Mouse (Mus musculus): ENCODE measurements at regions not wholly inside any gene's neighbourhood (a gene's known extent, or its start where the extent isn't known, plus 50 kb on each side); places are given as distances from the start of the nearest gene placed in this dataset.

GRCm38 (mm10) chr1:152170583-152170982 is 80.7 kb upstream of the 1700025G04Rik start:
- no peaks in the 10 kb centered on the region for H3K27me3 ChIP-seq (replicated peaks)
- no peaks in the 10 kb centered on the region for H3K9me3 ChIP-seq (replicated peaks; ENCODE audit: low read length)
- H3K9ac ChIP-seq (ENCODE audit: insufficient read depth, low read depth): no peak overlapping the region
- no peak overlapping the region for H3K27ac ChIP-seq (ENCODE audit: insufficient read depth, low read depth)
- DNase-seq (ENCODE audit: extremely low read depth): no peak
- peaks cover 2 to 7% of the 10 kb centered on the region in 2 experiments; a peak in 2 of 4 replicates for H3K4me1 ChIP-seq (ENCODE audit: control insufficient read depth in 1 of 2, insufficient read depth in 2 of 2)
- in situ Hi-C loops (cut with MboI; ENCODE audit: low pct_ligation_motif_present, low pct_unique_long_range_greater_than_20kb, low sequenced_read_pairs) (no loop called here), dilution Hi-C loops (cut with MboI; ENCODE audit: extremely low pct_ligation_motif_present, extremely low pct_unique_long_range_greater_than_20kb, low sequenced_read_pairs) (no loop called here)
- no peaks in the 10 kb centered on the region for H3K36me3 ChIP-seq (replicated peaks in 1 of 2; ENCODE audit: control insufficient read depth in 1 of 2, insufficient read depth in 1 of 2, low read length in 1 of 2)
- no peak overlapping the region for H3K4me3 ChIP-seq (replicated peaks in 1 of 3; ENCODE audit: low read depth in 2 of 3, low read length in 2 of 3, poor library complexity in 1 of 3)
- peak overlapping the region; percentile 19; the same call in 1 of the 2 replicates for H3K4me2 ChIP-seq (ENCODE audit: insufficient read depth, low read depth, poor library complexity, severe bottlenecking)
- H3K79me2 ChIP-seq (replicated peaks; ENCODE audit: control insufficient read depth, extremely low read depth, insufficient read depth, poor library complexity, severe bottlenecking): no peaks in the 10 kb centered on the region
- TF ChIP-seq ZMIZ1 (IDR thresholded peaks at IDR 0.05; ENCODE audit: low read depth, low read length): no peak
- TF ChIP-seq KAT2A (IDR thresholded peaks at IDR 0.05; ENCODE audit: insufficient replicate concordance, low read length): no peak
- TF ChIP-seq PAX5 (IDR thresholded peaks at IDR 0.05; ENCODE audit: low read length): no peak

GRCm38 (mm10) chr1:152169508-152169907 is 79.6 kb upstream of the 1700025G04Rik start:
- no peaks in the 10 kb centered on the region for H3K27me3 ChIP-seq (replicated peaks)
- no peak for TF ChIP-seq RCOR1 (conservative IDR thresholded peaks at IDR 0.05; ENCODE audit: low read depth, low read length)
- no peak for TF ChIP-seq MXI1 (IDR thresholded peaks at IDR 0.05; ENCODE audit: low read depth, low read length)
- TF ChIP-seq ZNF384 (IDR thresholded peaks at IDR 0.05; ENCODE audit: low read depth, low read length): no peak
- TF ChIP-seq CTCF (conservative IDR thresholded peaks at IDR 0.05 in 1 of 2, IDR thresholded peaks at IDR 0.05 in 1 of 2; ENCODE audit: low read depth in 2 of 2, low read length in 2 of 2): no peak
- no peak for TF ChIP-seq MAX (IDR thresholded peaks at IDR 0.05; ENCODE audit: low read length)
- TF ChIP-seq SIN3A (IDR thresholded peaks at IDR 0.05; ENCODE audit: low read length): no peak
- TF ChIP-seq TBP (conservative IDR thresholded peaks at IDR 0.05; ENCODE audit: low read depth, low read length): no peak
- no peak for TF ChIP-seq JUN (IDR thresholded peaks at IDR 0.05; ENCODE audit: insufficient read depth, low read depth, low read length)
- no peak for TF ChIP-seq ZMIZ1 (IDR thresholded peaks at IDR 0.05; ENCODE audit: low read depth, low read length)
- TF ChIP-seq MEF2A (IDR thresholded peaks at IDR 0.05; ENCODE audit: borderline replicate concordance, low read depth, low read length): no peak
- TF ChIP-seq ETS1 (conservative IDR thresholded peaks at IDR 0.05; ENCODE audit: low read depth, low read length): no peak
- no peak for TF ChIP-seq GABPA (IDR thresholded peaks at IDR 0.05; ENCODE audit: insufficient replicate concordance, low read depth, low read length)
- TF ChIP-seq POLR2AphosphoS2 (IDR thresholded peaks at IDR 0.05; ENCODE audit: low read depth, low read length): no peak
- no peak for TF ChIP-seq CHD2 (IDR thresholded peaks at IDR 0.05; ENCODE audit: low read length)
- no peak for TF ChIP-seq SMC3 (IDR thresholded peaks at IDR 0.05; ENCODE audit: low read depth, low read length)
- dilution Hi-C loops (cut with MboI; ENCODE audit: extremely low pct_ligation_motif_present, extremely low pct_unique_long_range_greater_than_20kb, low sequenced_read_pairs): no loop called here
- no peak for DNase-seq (ENCODE audit: extremely low read depth)
- no peaks in the 10 kb centered on the region for H3K79me2 ChIP-seq (replicated peaks; ENCODE audit: control insufficient read depth, extremely low read depth, insufficient read depth, poor library complexity, severe bottlenecking)
- no peak overlapping the region for H3K4me3 ChIP-seq (replicated peaks in 1 of 3; ENCODE audit: low read depth in 2 of 3, low read length in 2 of 3, poor library complexity in 1 of 3)
- in situ Hi-C loops (cut with MboI; ENCODE audit: low pct_ligation_motif_present, low pct_unique_long_range_greater_than_20kb, low sequenced_read_pairs): no loop called here
- no peaks in the 10 kb centered on the region for H3K36me3 ChIP-seq (replicated peaks in 1 of 2; ENCODE audit: control insufficient read depth in 1 of 2, insufficient read depth in 1 of 2, low read length in 1 of 2)
- H3K9me3 ChIP-seq (replicated peaks; ENCODE audit: low read length): no peaks in the 10 kb centered on the region
- no peak overlapping the region for H3K9ac ChIP-seq (ENCODE audit: insufficient read depth, low read depth)
- no peak overlapping the region for H3K4me2 ChIP-seq (ENCODE audit: insufficient read depth, low read depth, poor library complexity, severe bottlenecking)
- no peak overlapping the region for H3K27ac ChIP-seq (ENCODE audit: insufficient read depth, low read depth)
- peaks cover 2 to 7% of the 10 kb centered on the region in 2 experiments; a peak in 2 of 4 replicates for H3K4me1 ChIP-seq (ENCODE audit: control insufficient read depth in 1 of 2, insufficient read depth in 2 of 2)

Measured in CH12.LX (cell line).